Mouse (Mus musculus): ENCODE measurements around the gene Spint3. TPM values are rescaled to one million over a fixed set of nuclear protein-coding genes. Genes with fewer than 3 reads are reported as not detected.

Spint3 gene
- total RNA-seq (2023; ENCODE audit: inconsistent age), result not detected in 4 replicates

DNA sequence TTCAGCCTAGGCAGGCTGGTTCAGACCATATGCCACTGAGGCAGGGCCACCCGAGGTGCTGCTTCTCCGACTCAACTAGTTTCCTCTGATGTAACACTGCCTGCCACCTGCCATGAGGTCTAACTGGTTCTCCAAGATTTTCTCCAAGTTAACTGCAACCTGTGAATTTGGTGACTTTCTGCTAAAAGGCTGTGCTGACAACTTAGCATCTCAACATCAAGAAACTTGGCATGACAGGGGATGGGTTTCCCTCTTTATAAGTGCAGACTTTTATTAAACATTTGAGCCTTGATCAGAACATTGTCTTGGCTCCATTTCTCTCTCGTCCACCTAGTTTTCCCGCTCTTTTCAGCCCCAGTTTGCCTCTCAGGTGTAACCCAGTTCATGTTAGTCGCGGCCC lies at the start of gene Spint3:
Gene Spint3 (minus strand): TSS at position 101 of the 400 bp plus-strand sequence.

DNA sequence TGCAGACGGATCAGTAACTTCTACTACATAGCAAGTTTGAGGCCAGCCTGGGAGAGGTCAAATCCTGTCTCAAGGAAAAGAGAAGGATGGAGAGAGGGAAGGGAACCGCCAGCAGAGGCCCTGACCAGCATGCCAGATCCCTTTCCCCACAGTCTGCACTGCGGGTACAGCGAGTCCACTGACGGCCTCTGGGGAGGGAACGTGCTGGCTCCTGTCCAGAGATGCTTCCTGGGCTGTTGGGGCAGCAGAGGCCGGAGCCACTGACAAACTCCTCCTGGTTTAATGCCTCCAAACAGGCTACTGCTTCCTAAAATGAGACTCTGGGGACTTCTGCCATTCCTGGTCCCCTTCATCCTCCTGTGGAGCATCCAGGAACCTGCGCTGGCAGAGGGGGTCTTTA lies 40.2 kb upstream of the Spint3 start, which contains the start of the genes Wfdc6b and Wfdc8:
Gene Wfdc6b (plus strand): TSS at position 52 of the 400 bp plus-strand sequence.
Gene Wfdc8 (minus strand): TSS at position 156 of the 400 bp plus-strand sequence.

DNA sequence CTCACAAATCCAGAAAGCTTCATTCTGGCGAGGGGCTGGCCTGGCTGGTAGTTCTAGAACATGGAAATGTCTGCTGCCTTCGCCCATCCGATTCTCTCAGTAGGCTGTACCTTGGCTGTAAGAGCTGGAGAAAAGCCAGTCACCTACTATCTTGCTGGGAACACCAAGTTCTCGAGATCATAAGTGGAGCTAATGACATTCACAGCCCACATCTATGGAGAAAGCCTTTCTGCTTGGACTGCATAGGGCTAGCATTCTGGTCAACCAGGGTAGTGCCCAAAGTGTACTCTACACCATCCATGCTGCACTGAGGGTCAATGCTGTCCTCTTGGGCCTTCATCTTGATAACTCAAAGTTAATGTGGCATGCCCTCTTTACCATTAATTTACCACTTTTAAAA lies 20.2 kb upstream of the Spint3 start, which contains the start of gene Eppin:
Gene Eppin (minus strand): TSS at position 101 of the 400 bp plus-strand sequence.

DNA sequence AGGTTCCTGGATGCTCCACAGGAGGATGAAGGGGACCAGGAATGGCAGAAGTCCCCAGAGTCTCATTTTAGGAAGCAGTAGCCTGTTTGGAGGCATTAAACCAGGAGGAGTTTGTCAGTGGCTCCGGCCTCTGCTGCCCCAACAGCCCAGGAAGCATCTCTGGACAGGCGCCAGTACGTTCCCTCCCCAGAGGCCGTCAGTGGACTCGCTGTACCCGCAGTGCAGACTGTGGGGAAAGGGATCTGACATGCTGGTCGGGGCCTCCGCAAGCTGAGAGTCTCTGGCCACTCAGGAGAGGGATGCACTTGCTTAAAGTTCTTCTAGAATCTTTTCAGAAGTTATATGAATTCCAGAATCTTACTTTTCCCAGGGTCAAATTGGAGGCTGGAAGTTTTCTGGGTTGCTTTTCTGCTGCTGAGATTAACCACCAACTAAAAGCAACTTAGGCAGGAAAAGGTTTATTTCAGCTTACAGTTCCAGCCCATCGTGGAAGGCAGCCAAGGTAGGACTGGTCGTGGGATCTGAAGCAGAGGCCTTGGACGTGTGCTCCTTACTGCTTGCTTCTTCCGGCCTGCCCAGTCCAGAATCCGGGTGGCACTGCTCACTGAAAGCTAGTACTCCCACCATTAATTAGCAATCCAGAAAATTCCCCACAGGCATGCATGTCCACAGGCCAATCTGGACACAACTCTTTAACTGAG lies 11.9 kb upstream of the Spint3 start, which contains the start of gene Wfdc6a:
Gene Wfdc6a (minus strand): TSS at position 423 of the 701 bp plus-strand sequence.

DNA sequence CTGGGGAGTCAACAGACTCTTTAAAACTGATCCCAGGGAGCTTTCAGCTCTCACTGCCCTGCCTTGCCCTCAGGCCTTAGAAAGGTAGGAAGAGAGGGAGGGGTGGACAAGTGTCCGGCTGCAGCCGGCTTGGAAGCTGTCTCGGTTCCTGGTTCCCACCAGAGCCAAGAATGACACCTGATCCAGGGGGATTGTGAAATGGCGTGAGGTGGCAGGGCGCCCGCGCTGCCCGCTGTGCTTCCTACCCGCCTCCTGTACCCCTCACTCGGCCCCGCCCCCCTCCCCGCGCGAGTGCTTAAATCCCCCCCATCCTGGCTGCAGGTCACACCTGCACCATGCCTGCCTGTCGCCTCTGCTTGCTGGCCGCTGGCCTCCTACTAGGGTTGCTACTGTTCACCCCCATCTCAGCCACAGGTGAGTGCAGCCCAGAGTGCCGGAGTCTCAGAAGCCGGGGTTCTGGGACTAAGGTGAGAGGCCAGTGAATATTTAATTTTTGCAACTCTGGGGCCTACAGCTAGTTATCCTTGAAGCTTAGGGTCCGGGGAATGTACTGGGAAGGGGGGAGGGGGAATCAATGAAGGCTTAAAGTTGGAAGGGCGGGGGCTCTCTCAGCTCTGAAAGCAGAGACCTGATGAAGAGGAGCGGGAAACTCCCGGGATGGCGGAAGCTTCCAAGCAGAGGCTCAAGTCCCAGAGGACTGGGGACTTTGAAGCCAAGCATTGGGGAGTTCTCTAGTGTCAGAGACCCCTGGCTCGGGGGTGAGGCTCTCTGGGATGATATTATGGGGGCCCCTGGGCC lies 10.7 kb downstream of the Spint3 start, which contains the start of gene Wfdc2:
Gene Wfdc2 (plus strand): TSS at position 23 of the 798 bp plus-strand sequence.

Other genes starting within 250 kb of the Spint3 start
- gene Svs5, start 240.7 kb downstream of the Spint3 start, total RNA-seq (2023; ENCODE audit: inconsistent age), result 1.7 TPM in 1 of 4 replicates, not detected in the others
- gene Slpi, start 184.4 kb downstream of the Spint3 start, total RNA-seq (2023; ENCODE audit: inconsistent age), result 6.4 to 8.2 TPM (median 6.7 TPM) in 4 replicates
- 0.24 to 0.69 TPM (median 0.34 TPM) in 4 replicates for gene Rbpjl, start 170.3 kb downstream of the Spint3 start, total RNA-seq (2023; ENCODE audit: inconsistent age)
- gene Matn4, start 168.3 kb downstream of the Spint3 start, total RNA-seq (2023; ENCODE audit: inconsistent age), result 0.35 to 0.83 TPM (median 0.39 TPM) in 3 of 4 replicates, not detected in the other
- gene Sdc4, start 129.6 kb downstream of the Spint3 start, total RNA-seq (2023; ENCODE audit: inconsistent age), result 173 to 196 TPM (median 177 TPM) in 4 replicates
- gene Sys1, start 116.5 kb downstream of the Spint3 start, total RNA-seq (2023; ENCODE audit: inconsistent age), result 52.1 to 63.2 TPM (median 59.2 TPM) in 4 replicates
- 2.1 to 5.1 TPM in 2 of 4 replicates, not detected in the others for gene Gm20458, start 112.5 kb downstream of the Spint3 start, total RNA-seq (2023; ENCODE audit: inconsistent age)
- gene Trp53tg5, start 99.7 kb downstream of the Spint3 start, total RNA-seq (2023; ENCODE audit: inconsistent age), result not detected in 4 replicates
- gene Dbndd2, start 87.4 kb downstream of the Spint3 start, total RNA-seq (2023; ENCODE audit: inconsistent age), result 5.2 to 7.2 TPM (median 6.9 TPM) in 4 replicates
- 69.4 to 79.5 TPM (median 75.7 TPM) in 4 replicates for gene Pigt, start 75.9 kb downstream of the Spint3 start, total RNA-seq (2023; ENCODE audit: inconsistent age)
- not detected in 4 replicates for gene Wfdc2, start 11.0 kb downstream of the Spint3 start, total RNA-seq (2023; ENCODE audit: inconsistent age)
- not detected in 4 replicates for gene Wfdc6a, start 12.0 kb upstream of the Spint3 start, total RNA-seq (2023; ENCODE audit: inconsistent age)
- gene Eppin, start 20.1 kb upstream of the Spint3 start, total RNA-seq (2023; ENCODE audit: inconsistent age), result not detected in 4 replicates
- not detected in 4 replicates for gene Wfdc6b, start 40.1 kb upstream of the Spint3 start, total RNA-seq (2023; ENCODE audit: inconsistent age)
- not detected in 4 replicates for gene Wfdc8, start 40.2 kb upstream of the Spint3 start, total RNA-seq (2023; ENCODE audit: inconsistent age)
- not detected in 4 replicates for gene Wfdc16, start 65.3 kb upstream of the Spint3 start, total RNA-seq (2023; ENCODE audit: inconsistent age)
- not detected in 4 replicates for gene Wfdc10, start 82.6 kb upstream of the Spint3 start, total RNA-seq (2023; ENCODE audit: inconsistent age)
- gene Wfdc9, start 83.1 kb upstream of the Spint3 start, total RNA-seq (2023; ENCODE audit: inconsistent age), result not detected in 4 replicates
- gene Wfdc11, start 100.6 kb upstream of the Spint3 start, total RNA-seq (2023; ENCODE audit: inconsistent age), result not detected in 4 replicates
- not detected in 4 replicates for gene Wfdc13, start 111.6 kb upstream of the Spint3 start, total RNA-seq (2023; ENCODE audit: inconsistent age)
- gene Spint4, start 125.0 kb upstream of the Spint3 start, total RNA-seq (2023; ENCODE audit: inconsistent age), result not detected in 4 replicates
- gene Spint5, start 141.8 kb upstream of the Spint3 start, total RNA-seq (2023; ENCODE audit: inconsistent age), result not detected in 4 replicates
- not detected in 4 replicates for gene Wfdc3, start 172.5 kb upstream of the Spint3 start, total RNA-seq (2023; ENCODE audit: inconsistent age)
- gene Dnttip1, start 172.5 kb upstream of the Spint3 start, total RNA-seq (2023; ENCODE audit: inconsistent age), result 35.3 to 43.4 TPM (median 39.6 TPM) in 4 replicates
- gene Ube2c, start 196.4 kb upstream of the Spint3 start, total RNA-seq (2023; ENCODE audit: inconsistent age), result 2.6 to 4.9 TPM (median 3.6 TPM) in 4 replicates
- gene Tnnc2, start 206.5 kb upstream of the Spint3 start, total RNA-seq (2023; ENCODE audit: inconsistent age), result not detected in 4 replicates
- gene Snx21, start 212.4 kb upstream of the Spint3 start, total RNA-seq (2023; ENCODE audit: inconsistent age), result 0.60 to 1.5 TPM (median 0.69 TPM) in 4 replicates
- gene Acot8, start 231.4 kb upstream of the Spint3 start, total RNA-seq (2023; ENCODE audit: inconsistent age), result 57.2 to 73.3 TPM (median 63.9 TPM) in 4 replicates
- gene Zswim3, start 231.6 kb upstream of the Spint3 start, total RNA-seq (2023; ENCODE audit: inconsistent age), result 3.1 to 4.3 TPM (median 3.6 TPM) in 4 replicates
- 7.8 to 9.8 TPM (median 8.5 TPM) in 4 replicates for gene Zswim1, start 249.2 kb upstream of the Spint3 start, total RNA-seq (2023; ENCODE audit: inconsistent age)